Mouse (Mus musculus): Measurements from ENCODE around the gene Calhm5.

The Calhm5 gene

GRCm38 (mm10) chr10:34071650-34072049 lies 24.7 kb downstream of the Calhm5 start:
- DNase-seq (ENCODE audit: extremely low spot score): no peak

GRCm38 (mm10) chr10:34070999-34071492 lies 25.3 kb downstream of the Calhm5 start:
- no peak for DNase-seq (ENCODE audit: extremely low spot score)

DNA sequence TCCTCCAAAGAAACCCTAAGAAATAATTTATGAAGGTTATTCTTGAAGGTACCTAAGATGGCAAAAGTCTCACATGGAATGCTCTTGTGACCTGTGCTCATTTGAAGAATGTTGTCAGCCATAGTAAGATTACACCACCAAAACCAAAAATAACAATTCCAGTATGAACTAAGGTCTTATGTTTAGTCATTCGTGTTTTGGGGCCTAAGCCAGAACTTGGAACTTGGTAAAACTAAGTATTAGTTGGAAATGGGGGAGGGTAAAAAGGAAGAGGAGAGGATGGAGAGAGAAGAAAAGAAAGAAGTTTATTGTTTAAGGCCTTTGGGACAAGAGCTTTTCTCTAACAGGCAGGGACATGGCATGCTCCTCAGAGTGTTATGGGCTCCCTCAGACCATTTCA lies 26.7 kb downstream of the Calhm5 start:
- DNase-seq (ENCODE audit: extremely low spot score): no peak

- no peak for DNase-seq (ENCODE audit: extremely low spot score)
Observed at GRCm38 (mm10) chr10:34066591-34066990, 29.7 kb downstream of the Calhm5 start.

GRCm38 (mm10) chr10:34053987-34054386 lies 42.3 kb downstream of the Calhm5 start:
- DNase-seq (ENCODE audit: extremely low spot score): no peak

GRCm38 (mm10) chr10:34044210-34044609 lies 52.1 kb downstream of the Calhm5 start, which contains the start of gene Calhm4:
Calhm4 (minus strand) TSS chr10:34044310.
- no peak for DNase-seq (ENCODE audit: extremely low spot score)
